Mouse (Mus musculus): ENCODE data around the gene Man2a1. TPM values are rescaled to one million over a fixed set of nuclear protein-coding genes. Genes with fewer than 3 reads are reported as not detected.
"Not testable (repeated sequence)": the region's sequence is repeated elsewhere in the genome, so short reads cannot be mapped to it uniquely, and the experiment has no call there.

Man2a1 gene
- total RNA-seq, 2 experiments from 2014 or later, result 20.3 to 20.5 TPM

- no peak for DNase-seq (ENCODE audit: extremely low spot score in 1 of 2, low spot score in 2 of 2)
Measured at GRCm38 (mm10) chr17:64737918-64738317, 137.4 kb downstream of the Man2a1 start.

GRCm38 (mm10) chr17:64739129-64739528 is 138.6 kb downstream of the Man2a1 start:
- DNase-seq (ENCODE audit: extremely low spot score in 1 of 2, low spot score in 2 of 2), result no peak
- intact Hi-C loops (cut with DNase I), result no loop called here

More at GRCm38 (mm10) chr17:64737918-64738317, 137.4 kb downstream of the Man2a1 start:
- intact Hi-C loops (cut with DNase I), result no loop called here

GRCm38 (mm10) chr17:64742715-64743605 is 142.4 kb downstream of the Man2a1 start:
- no peak for DNase-seq (ENCODE audit: extremely low spot score in 1 of 2, low spot score in 2 of 2)
- intact Hi-C loops (cut with DNase I), result no loop called here

GRCm38 (mm10) chr17:64743606-64744300 is 143.2 kb downstream of the Man2a1 start:
- DNase-seq (ENCODE audit: extremely low spot score in 1 of 2, low spot score in 2 of 2), result no peak
- intact Hi-C loops (cut with DNase I), result no loop called here

- intact Hi-C loops (cut with DNase I), result no loop called here
Measured at GRCm38 (mm10) chr17:64746637-64747225, 146.2 kb downstream of the Man2a1 start.

GRCm38 (mm10) chr17:64747461-64747860 is 146.9 kb downstream of the Man2a1 start:
- no peak for DNase-seq (ENCODE audit: extremely low spot score in 1 of 2, low spot score in 2 of 2)
- intact Hi-C loops (cut with DNase I), result no loop called here

More at GRCm38 (mm10) chr17:64746637-64747225, 146.2 kb downstream of the Man2a1 start:
- DNase-seq (ENCODE audit: extremely low spot score in 1 of 2, low spot score in 2 of 2), result no peak

- intact Hi-C loops (cut with DNase I), result no loop called here
- DNase-seq (ENCODE audit: extremely low spot score in 1 of 2, low spot score in 2 of 2), result no peak
Measured at GRCm38 (mm10) chr17:64748131-64748530, 147.6 kb downstream of the Man2a1 start.

- intact Hi-C loops (cut with DNase I), result no loop called here
- DNase-seq (ENCODE audit: extremely low spot score in 1 of 2, low spot score in 2 of 2), result no peak
Measured at GRCm38 (mm10) chr17:64749146-64749545, 148.6 kb downstream of the Man2a1 start.

GRCm38 (mm10) chr17:64751249-64751648 is 150.7 kb downstream of the Man2a1 start:
- intact Hi-C loops (cut with DNase I), result no loop called here

GRCm38 (mm10) chr17:64752126-64753019 is 151.8 kb downstream of the Man2a1 start:
- DNase-seq (ENCODE audit: extremely low spot score in 1 of 2, low spot score in 2 of 2), result no peak
- intact Hi-C loops (cut with DNase I), result no loop called here

More at GRCm38 (mm10) chr17:64751249-64751648, 150.7 kb downstream of the Man2a1 start:
- no peak for DNase-seq (ENCODE audit: extremely low spot score in 1 of 2, low spot score in 2 of 2)

- no peak for DNase-seq (ENCODE audit: extremely low spot score in 1 of 2, low spot score in 2 of 2)
- intact Hi-C loops (cut with DNase I), result no loop called here
Measured at GRCm38 (mm10) chr17:64753507-64753906, 153.0 kb downstream of the Man2a1 start.

GRCm38 (mm10) chr17:64754142-64754863 is 153.8 kb downstream of the Man2a1 start:
- DNase-seq (ENCODE audit: extremely low spot score in 1 of 2, low spot score in 2 of 2), result no peak
- intact Hi-C loops (cut with DNase I), result no loop called here

- intact Hi-C loops (cut with DNase I), result no loop called here
- no peak for DNase-seq (ENCODE audit: extremely low spot score in 1 of 2, low spot score in 2 of 2)
Measured at GRCm38 (mm10) chr17:64755191-64755590, 154.7 kb downstream of the Man2a1 start.

GRCm38 (mm10) chr17:64762651-64763050 is 162.1 kb downstream of the Man2a1 start:
- intact Hi-C loops (cut with DNase I); DNase-seq (ENCODE audit: extremely low spot score in 1 of 2, low spot score in 2 of 2): not testable (repeated sequence)

GRCm38 (mm10) chr17:64763491-64763890 is 163.0 kb downstream of the Man2a1 start:
- intact Hi-C loops (cut with DNase I), result no loop called here
- DNase-seq (ENCODE audit: extremely low spot score in 1 of 2, low spot score in 2 of 2), result no peak

GRCm38 (mm10) chr17:64764175-64765122 is 163.9 kb downstream of the Man2a1 start:
- DNase-seq (ENCODE audit: extremely low spot score in 1 of 2, low spot score in 2 of 2), result no peak
- intact Hi-C loops (cut with DNase I), result no loop called here

GRCm38 (mm10) chr17:64765286-64765685 is 164.8 kb downstream of the Man2a1 start:
- DNase-seq (ENCODE audit: extremely low spot score in 1 of 2, low spot score in 2 of 2), result peak in 1 of 2 experiments; percentile 39

More at GRCm38 (mm10) chr17:64765286-64765685, 164.8 kb downstream of the Man2a1 start:
- intact Hi-C loops (cut with DNase I), result no loop called here

Data from left cerebral cortex, postnatal 10 days (tissue).